Mouse (Mus musculus) liver, postnatal 0 days (tissue): ENCODE measurements around the gene Plscr1.
A peak's percentile ranks its signal among the peaks of the same experiment; 100 is the strongest.

ENCODE experiments used
- CTCF ChIP-seq: sonication (generic); IDR thresholded peaks from 2 replicates; pipeline ENCODE4 v1.5.1; 2016; ENCODE audit warnings: antibody characterized with exemption, low read depth
- EP300 ChIP-seq: IDR thresholded peaks from 2 replicates; pipeline ENCODE4 v1.6.1; 2016; ENCODE audit warnings: antibody characterized with exemption, low read depth, mild to moderate bottlenecking

DNA sequence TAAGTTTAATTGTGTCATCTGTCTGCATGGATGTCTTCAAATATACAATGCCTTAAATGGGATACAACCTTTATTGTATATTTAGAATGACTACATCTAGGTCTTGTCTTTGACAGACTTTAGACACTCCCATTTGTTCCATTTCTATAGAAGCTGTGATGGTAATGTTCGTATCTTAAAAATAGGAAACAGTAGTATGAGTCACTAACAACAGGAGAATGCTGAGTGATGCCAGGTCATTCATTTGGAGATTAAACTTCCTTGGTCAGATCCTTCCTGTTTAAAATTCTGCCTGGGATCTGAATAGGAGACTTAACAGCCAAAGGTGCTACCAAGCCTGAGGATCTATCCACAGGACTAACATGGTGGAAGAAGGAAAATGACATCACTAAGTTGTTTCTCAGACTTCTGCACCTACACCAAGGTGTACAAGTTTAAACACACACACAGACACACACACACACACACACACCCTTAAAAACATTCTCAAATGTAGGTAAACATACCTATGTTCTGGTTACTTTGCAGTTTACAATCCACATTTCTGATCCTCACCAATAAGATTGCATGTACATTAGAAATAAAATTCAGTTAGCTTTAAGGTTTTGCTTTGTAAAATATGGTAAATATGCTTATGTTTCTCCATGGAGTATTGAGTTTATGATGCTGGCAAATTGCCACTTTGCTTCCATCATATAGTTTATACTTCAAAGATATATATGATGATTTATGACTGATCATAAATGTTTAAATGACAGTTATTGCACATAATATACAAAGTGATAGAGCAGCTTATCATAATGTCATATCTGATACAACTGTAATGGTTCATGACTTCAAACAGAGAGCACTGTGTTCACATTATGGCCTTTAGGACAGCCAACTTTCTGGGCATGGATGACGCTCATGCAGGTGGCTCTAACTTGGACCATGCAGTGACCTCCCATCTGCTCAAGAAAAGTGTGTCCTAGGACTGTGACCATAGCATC is 44.3 kb downstream of the Plscr1 start:
- no peak for TF ChIP-seq CTCF
- peak; percentile 41; the same call in 1 of the 2 replicates for TF ChIP-seq EP300
